Mouse (Mus musculus) C2C12 (cell line): ENCODE measurements around the gene Rnf19b.

Source experiments
- CTCF ChIP-seq: IDR thresholded peaks from one replicate; pipeline ENCODE4 v1.5.1; 2011; ENCODE audit not compliant: control insufficient read depth, insufficient read depth, insufficient read length
- FOSL1 ChIP-seq: IDR thresholded peaks from one replicate; pipeline ENCODE4 v1.8.0; 2011; ENCODE audit warnings: mild to moderate bottlenecking, low read length; ENCODE audit not compliant: poor library complexity, insufficient read depth, severe bottlenecking
- MAX ChIP-seq: IDR thresholded peaks from one replicate; pipeline ENCODE4 v1.6.1; 2011; ENCODE audit warnings: mild to moderate bottlenecking, control low read depth
- MYOD1 ChIP-seq: IDR thresholded peaks from one replicate; pipeline ENCODE4 v1.6.1; 2011; ENCODE audit warnings: low read depth; ENCODE audit not compliant: control insufficient read depth, insufficient read length

DNA sequence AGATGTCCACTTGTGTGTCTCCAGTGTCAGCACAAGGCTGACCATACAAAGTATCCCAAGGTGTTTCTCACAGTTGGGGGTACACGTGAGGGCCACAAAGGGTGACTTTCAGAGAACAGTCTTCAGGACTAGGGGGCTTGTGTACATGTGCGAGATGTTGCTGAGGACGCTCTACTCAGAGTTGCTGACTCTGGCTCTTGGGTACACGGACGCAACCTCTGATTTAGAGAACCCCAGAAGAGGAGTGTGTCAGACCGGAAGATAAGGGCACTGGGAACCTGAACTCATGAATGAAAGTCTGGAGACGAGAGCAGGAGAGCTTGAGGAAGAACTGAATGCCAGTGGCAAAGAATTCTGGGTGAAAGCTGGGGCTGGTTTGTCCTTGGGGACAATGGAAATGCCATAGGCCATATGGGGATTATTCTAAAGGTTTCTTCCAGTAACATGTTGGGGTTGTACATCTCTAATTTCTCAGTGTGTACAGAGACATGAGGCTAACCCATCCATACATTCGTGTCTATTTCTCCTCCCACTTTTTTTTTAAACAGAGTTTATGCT, 26.6 kb upstream of the Rnf19b start:
- no peak for TF ChIP-seq MAX
- TF ChIP-seq CTCF: no peak
- TF ChIP-seq FOSL1: no peak
- TF ChIP-seq MYOD1: no peak
